Comparison of ENCODE assay signal across 9 mouse cellular contexts in genomic region chr15:98780573-98780972, GRCm38 (mm10). TPM values are rescaled to one million over a fixed set of nuclear protein-coding genes. Genes with fewer than 3 reads are reported as not detected.
DNase-seq lines count a peak whose midpoint lies in the region; ATAC-seq and TF ChIP-seq lines count a peak whose summit lies in the region.
"Had no signal": no experiment of that assay in that cellular context is flagged by ENCODE, and none has a peak within 500 bp of the region (broad histone marks: within the 10 kb centered on the region; RNA-seq: fewer than 3 reads in every experiment).

No protein-coding gene starts in this region.

- no peak for TF ChIP-seq EP300 in ES-Bruce4 (IDR thresholded peaks at IDR 0.05; ENCODE audit: insufficient read depth, low read depth, low read length)

- intact Hi-C loops in left cerebral cortex, postnatal 10 days (cut with DNase I), result no loop called here

- H3K27me3 ChIP-seq in ES-Bruce4 (ENCODE audit: control insufficient read depth, insufficient read depth, low read length, poor library complexity, severe bottlenecking), result peaks cover 30% of the 10 kb centered on the region
- H3K27me3 ChIP-seq in embryonic facial prominence, embryonic 15.5 days, result peaks cover 71% of the 10 kb centered on the region
- H3K27me3 ChIP-seq in intestine, postnatal 0 days (replicated peaks; ENCODE audit: control insufficient read depth, insufficient read depth, low read length), result peaks cover 60% of the 10 kb centered on the region

- no peaks in the 10 kb centered on the region for H3K4me1 ChIP-seq in ES-Bruce4 (ENCODE audit: control insufficient read depth, insufficient read depth, low read length)
- peaks cover 48% of the 10 kb centered on the region for H3K4me1 ChIP-seq in embryonic facial prominence, embryonic 15.5 days
- H3K4me1 ChIP-seq in intestine, postnatal 0 days (replicated peaks; ENCODE audit: control insufficient read depth, insufficient read depth, low read length), result no peaks in the 10 kb centered on the region

- 5% methylated on average over 13 of the region's 13 CpGs for WGBS in embryonic facial prominence, embryonic 15.5 days
- WGBS in intestine, postnatal 0 days, result 10% methylated on average over 13 of the region's 13 CpGs

- H3K4me2 ChIP-seq in embryonic facial prominence, embryonic 15.5 days (replicated peaks), result no peak overlapping the region; the same call in 1 of the 2 replicates
- no peak overlapping the region for H3K4me2 ChIP-seq in intestine, postnatal 0 days (replicated peaks; ENCODE audit: low read depth)
- H3K4me2 ChIP-seq: liver, embryonic 13.5 days had no signal

- no peak overlapping the region for H3K4me3 ChIP-seq in layer of hippocampus, adult 2 months
- no peak overlapping the region for H3K4me3 ChIP-seq in ES-Bruce4 (ENCODE audit: low read depth, low read length)
- H3K4me3 ChIP-seq in embryonic facial prominence, embryonic 15.5 days (replicated peaks), result no peak overlapping the region
- no peak overlapping the region for H3K4me3 ChIP-seq in intestine, postnatal 0 days (ENCODE audit: low read depth, low read length)
- H3K4me3 ChIP-seq: liver, embryonic 13.5 days had no signal

- no peak overlapping the region for H3K9ac ChIP-seq in ES-Bruce4 (ENCODE audit: low read depth, poor library complexity, severe bottlenecking)
- H3K9ac ChIP-seq in embryonic facial prominence, embryonic 15.5 days, result no peak overlapping the region
- no peak overlapping the region for H3K9ac ChIP-seq in intestine, postnatal 0 days (ENCODE audit: low read depth, low read length)
- H3K9ac ChIP-seq: liver, embryonic 13.5 days had no signal

- TF ChIP-seq POLR2A in ES-Bruce4 (IDR thresholded peaks at IDR 0.05; ENCODE audit: insufficient read depth, low read length), result no peak

- DNase-seq in layer of hippocampus, adult 2 months (ENCODE audit: low spot score in 2 of 2), result no peak
- no peak for DNase-seq in layer of hippocampus, adult 9-11 months
- no peak for DNase-seq in left cerebral cortex, postnatal 10 days (ENCODE audit: extremely low spot score in 1 of 2, low spot score in 2 of 2)
- no peak for DNase-seq in cerebellum, adult 18-20 months
- no peak for DNase-seq in kidney, adult 18-20 months
- DNase-seq: liver, embryonic 13.5 days had no signal

- H3K27ac ChIP-seq in layer of hippocampus, adult 2 months, result no peak overlapping the region
- no peak overlapping the region for H3K27ac ChIP-seq in ES-Bruce4 (ENCODE audit: insufficient read depth, low read length)
- H3K27ac ChIP-seq in embryonic facial prominence, embryonic 15.5 days (replicated peaks), result no peak overlapping the region; the same call in 1 of the 2 replicates
- no peak overlapping the region for H3K27ac ChIP-seq in intestine, postnatal 0 days (ENCODE audit: low read depth, low read length)
- H3K27ac ChIP-seq: liver, embryonic 13.5 days had no signal

- peak; percentile 64; the same call in 1 of the 2 replicates for ATAC-seq in embryonic facial prominence, embryonic 15.5 days (ENCODE audit: insufficient number of reproducible peaks, low FRiP score, low TSS enrichment, low read depth)
- ATAC-seq in intestine, postnatal 0 days, result no peak

- peak; percentile 53 for TF ChIP-seq CTCF in layer of hippocampus, adult 2 months (conservative IDR thresholded peaks at IDR 0.05)
- TF ChIP-seq CTCF in ES-Bruce4 (IDR thresholded peaks at IDR 0.05; ENCODE audit: low read depth, low read length), result peak; percentile 29
- peak; percentile 43 for TF ChIP-seq CTCF in intestine, postnatal 0 days (IDR thresholded peaks at IDR 0.05; ENCODE audit: low read depth)

- H3K9me3 ChIP-seq in ES-Bruce4 (replicated peaks; ENCODE audit: control insufficient read depth, insufficient read depth, low read length, poor library complexity, severe bottlenecking), result no peaks in the 10 kb centered on the region
- no peaks in the 10 kb centered on the region for H3K9me3 ChIP-seq in embryonic facial prominence, embryonic 15.5 days (replicated peaks)
- peaks cover 2% of the 10 kb centered on the region; the same call in 1 of the 2 replicates for H3K9me3 ChIP-seq in intestine, postnatal 0 days (ENCODE audit: control insufficient read depth)

- no peaks in the 10 kb centered on the region for H3K36me3 ChIP-seq in ES-Bruce4 (ENCODE audit: control insufficient read depth, insufficient read depth, low read length, poor library complexity, severe bottlenecking)
- no peaks in the 10 kb centered on the region for H3K36me3 ChIP-seq in embryonic facial prominence, embryonic 15.5 days
- no peaks in the 10 kb centered on the region for H3K36me3 ChIP-seq in intestine, postnatal 0 days (ENCODE audit: control insufficient read depth, insufficient read depth)
- H3K36me3 ChIP-seq: liver, embryonic 13.5 days had no signal

RNA-seq across cellular contexts. Expression of gene Wnt10b, which starts 2.6 kb away (rescaled TPM):
- under 1 TPM; 0.15 to 0.38 TPM for total RNA-seq in layer of hippocampus, adult 2 months (2021)
- 1.7 and 1.8 TPM in 2 replicates for polyA plus RNA-seq in ES-Bruce4 (2011; ENCODE audit: insufficient read depth, insufficient read length, low read depth, missing spikeins)
- polyA plus RNA-seq in embryonic facial prominence, embryonic 15.5 days (2015; fragmentation: Nextera tagmentation; extraction: Ambion mirVana), result 6.0 and 8.0 TPM in 2 replicates
- 0.08 TPM in 1 of 2 replicates, not detected in the other for polyA plus RNA-seq in intestine, postnatal 0 days (2015; fragmentation: Nextera tagmentation; extraction: Ambion mirVana)
- total RNA-seq in left cerebral cortex, postnatal 10 days (2021), result under 1 TPM; 0.63 to 0.64 TPM
- polyA plus RNA-seq: liver, embryonic 13.5 days had no signal

RNA-seq across cellular contexts. Expression of gene Wnt1, which starts 9.1 kb away (rescaled TPM):
- total RNA-seq in layer of hippocampus, adult 2 months (2021), result not detected
- not detected in 2 replicates for polyA plus RNA-seq in ES-Bruce4 (2011; ENCODE audit: insufficient read depth, insufficient read length, low read depth, missing spikeins)
- polyA plus RNA-seq in embryonic facial prominence, embryonic 15.5 days (2015; fragmentation: Nextera tagmentation; extraction: Ambion mirVana), result 0.07 TPM in 1 of 2 replicates, not detected in the other
- not detected in 2 replicates for polyA plus RNA-seq in intestine, postnatal 0 days (2015; fragmentation: Nextera tagmentation; extraction: Ambion mirVana)
- total RNA-seq in left cerebral cortex, postnatal 10 days (2021), result not detected
- polyA plus RNA-seq: liver, embryonic 13.5 days had no signal

RNA-seq across cellular contexts. Expression of gene Arf3, which starts 17.6 kb away (rescaled TPM):
- total RNA-seq in layer of hippocampus, adult 2 months (2021), result 100 to 1,000 TPM; 820 to 852 TPM
- 58.4 and 59.3 TPM in 2 replicates for polyA plus RNA-seq in ES-Bruce4 (2011; ENCODE audit: insufficient read depth, insufficient read length, low read depth, missing spikeins)
- 52.6 and 53.3 TPM in 2 replicates for polyA plus RNA-seq in embryonic facial prominence, embryonic 15.5 days (2015; fragmentation: Nextera tagmentation; extraction: Ambion mirVana)
- 31.8 and 35.3 TPM in 2 replicates for polyA plus RNA-seq in intestine, postnatal 0 days (2015; fragmentation: Nextera tagmentation; extraction: Ambion mirVana)
- total RNA-seq in left cerebral cortex, postnatal 10 days (2021), result 100 to 1,000 TPM; 651 to 661 TPM

RNA-seq across cellular contexts. Expression of gene Ddn, which starts 28.7 kb away (rescaled TPM):
- 1,000 to 10,000 TPM; 1,636 to 1,683 TPM for total RNA-seq in layer of hippocampus, adult 2 months (2021)
- not detected in 2 replicates for polyA plus RNA-seq in ES-Bruce4 (2011; ENCODE audit: insufficient read depth, insufficient read length, low read depth, missing spikeins)
- polyA plus RNA-seq in embryonic facial prominence, embryonic 15.5 days (2015; fragmentation: Nextera tagmentation; extraction: Ambion mirVana), result 0.04 and 0.05 TPM in 2 replicates
- polyA plus RNA-seq in intestine, postnatal 0 days (2015; fragmentation: Nextera tagmentation; extraction: Ambion mirVana), result 0.07 TPM in 1 of 2 replicates, not detected in the other
- 100 to 1,000 TPM; 285 to 294 TPM for total RNA-seq in left cerebral cortex, postnatal 10 days (2021)
- polyA plus RNA-seq: liver, embryonic 13.5 days had no signal

RNA-seq across cellular contexts. Expression of gene Prkag1, which starts 50.7 kb away (rescaled TPM):
- 10 to 100 TPM; 50.3 to 51.9 TPM for total RNA-seq in layer of hippocampus, adult 2 months (2021)
- polyA plus RNA-seq in ES-Bruce4 (2011; ENCODE audit: insufficient read depth, insufficient read length, low read depth, missing spikeins), result 51.0 and 61.0 TPM in 2 replicates
- 90.5 and 91.9 TPM in 2 replicates for polyA plus RNA-seq in embryonic facial prominence, embryonic 15.5 days (2015; fragmentation: Nextera tagmentation; extraction: Ambion mirVana)
- 67.0 and 67.3 TPM in 2 replicates for polyA plus RNA-seq in intestine, postnatal 0 days (2015; fragmentation: Nextera tagmentation; extraction: Ambion mirVana)
- total RNA-seq in left cerebral cortex, postnatal 10 days (2021), result 10 to 100 TPM; 41.7 to 44.6 TPM
